Mouse (Mus musculus): ENCODE measurements around the gene Cblb. TPM values are rescaled to one million over a fixed set of nuclear protein-coding genes. Genes with fewer than 3 reads are reported as not detected.

The Cblb gene
- polyA plus RNA-seq, 1 experiment from 2014 or later: 12.4 TPM

GRCm38 (mm10) chr16:52060100-52060719 lies 29.2 kb downstream of the Cblb start:
- H3K27ac ChIP-seq (ENCODE audit: low read depth, low read length): no peak overlapping the region
- H3K4me1 ChIP-seq (ENCODE audit: control insufficient read depth, insufficient read depth, low read length): 0 out of 2 replicates have a peak, but pooled peaks cover 3% of the 10 kb centered on the region

GRCm38 (mm10) chr16:52061015-52061481 lies 30.0 kb downstream of the Cblb start:
- Histone ChIP-seq H3K4me3 (ENCODE audit: low read depth, low read length) (no peak overlapping the region), H3K4me1 (ENCODE audit: control insufficient read depth, insufficient read depth, low read length) (0 out of 2 replicates have a peak, but pooled peaks cover 3% of the 10 kb centered on the region), H3K27ac (ENCODE audit: low read depth, low read length) (no peak overlapping the region), H3K27me3 (ENCODE audit: control insufficient read depth, insufficient read depth, low read length) (no peaks in the 10 kb centered on the region), H3K9ac (replicated peaks; ENCODE audit: low read depth, low read length) (no peak overlapping the region), H3K9me3 (ENCODE audit: control insufficient read depth, low read length) (no peaks in the 10 kb centered on the region), H3K4me2 (ENCODE audit: low read depth, low read length) (no peak overlapping the region), H3K36me3 (ENCODE audit: control insufficient read depth, insufficient read depth, low read length) (no peaks in the 10 kb centered on the region)
- WGBS: 69% methylated on average over 4 of the region's 4 CpGs
- ATAC-seq (ENCODE audit: low read depth): no peak

More at GRCm38 (mm10) chr16:52060100-52060719, 29.2 kb downstream of the Cblb start:
- H3K36me3 ChIP-seq (ENCODE audit: control insufficient read depth, insufficient read depth, low read length): no peaks in the 10 kb centered on the region
- ATAC-seq (ENCODE audit: low read depth): no peak
- no peak overlapping the region for H3K4me2 ChIP-seq (ENCODE audit: low read depth, low read length)
- no peak overlapping the region for H3K9ac ChIP-seq (replicated peaks; ENCODE audit: low read depth, low read length)
- no peaks in the 10 kb centered on the region for H3K27me3 ChIP-seq (ENCODE audit: control insufficient read depth, insufficient read depth, low read length)
- H3K9me3 ChIP-seq (ENCODE audit: control insufficient read depth, low read length): no peaks in the 10 kb centered on the region
- 80% methylated on average over 17 of the region's 17 CpGs for WGBS
- no peak overlapping the region for H3K4me3 ChIP-seq (ENCODE audit: low read depth, low read length)

- 65% methylated on average over 12 of the region's 12 CpGs for WGBS
- H3K36me3 ChIP-seq (ENCODE audit: control insufficient read depth, insufficient read depth, low read length): no peaks in the 10 kb centered on the region
- no peak overlapping the region for H3K27ac ChIP-seq (ENCODE audit: low read depth, low read length)
- H3K9ac ChIP-seq (replicated peaks; ENCODE audit: low read depth, low read length): no peak overlapping the region
- H3K4me3 ChIP-seq (ENCODE audit: low read depth, low read length): no peak overlapping the region
- no peak overlapping the region for H3K4me2 ChIP-seq (ENCODE audit: low read depth, low read length)
- H3K9me3 ChIP-seq (ENCODE audit: control insufficient read depth, low read length): no peaks in the 10 kb centered on the region
- ATAC-seq (ENCODE audit: low read depth): no peak; the same call in 1 of the 2 replicates
- H3K27me3 ChIP-seq (ENCODE audit: control insufficient read depth, insufficient read depth, low read length): no peaks in the 10 kb centered on the region
- no peaks in the 10 kb centered on the region for H3K4me1 ChIP-seq (ENCODE audit: control insufficient read depth, insufficient read depth, low read length)
These were observed 33.5 kb downstream of the Cblb start for GRCm38 (mm10) chr16:52064309-52065105.

- ATAC-seq (ENCODE audit: low read depth): no peak
- no peaks in the 10 kb centered on the region for H3K9me3 ChIP-seq (ENCODE audit: control insufficient read depth, low read length)
- no peak overlapping the region for H3K9ac ChIP-seq (replicated peaks; ENCODE audit: low read depth, low read length)
- WGBS: 86% methylated on average over 10 of the region's 10 CpGs
- no peaks in the 10 kb centered on the region; the same call in 1 of the 2 replicates for H3K4me1 ChIP-seq (ENCODE audit: control insufficient read depth, insufficient read depth, low read length)
- no peak overlapping the region for H3K4me3 ChIP-seq (ENCODE audit: low read depth, low read length)
- H3K36me3 ChIP-seq (ENCODE audit: control insufficient read depth, insufficient read depth, low read length): no peaks in the 10 kb centered on the region
- no peak overlapping the region for H3K4me2 ChIP-seq (ENCODE audit: low read depth, low read length)
- no peak overlapping the region for H3K27ac ChIP-seq (ENCODE audit: low read depth, low read length)
- H3K27me3 ChIP-seq (ENCODE audit: control insufficient read depth, insufficient read depth, low read length): no peaks in the 10 kb centered on the region
These were observed 36.8 kb downstream of the Cblb start for GRCm38 (mm10) chr16:52067632-52068516.

GRCm38 (mm10) chr16:52068517-52068874 lies 37.5 kb downstream of the Cblb start:
- Histone ChIP-seq H3K27ac (ENCODE audit: low read depth, low read length) (no peak overlapping the region), H3K27me3 (ENCODE audit: control insufficient read depth, insufficient read depth, low read length) (no peaks in the 10 kb centered on the region), H3K36me3 (ENCODE audit: control insufficient read depth, insufficient read depth, low read length) (no peaks in the 10 kb centered on the region), H3K4me3 (ENCODE audit: low read depth, low read length) (no peak overlapping the region), H3K4me2 (ENCODE audit: low read depth, low read length) (no peak overlapping the region), H3K4me1 (ENCODE audit: control insufficient read depth, insufficient read depth, low read length) (no peaks in the 10 kb centered on the region; the same call in 1 of the 2 replicates), H3K9ac (replicated peaks; ENCODE audit: low read depth, low read length) (no peak overlapping the region), H3K9me3 (ENCODE audit: control insufficient read depth, low read length) (no peaks in the 10 kb centered on the region)
- ATAC-seq (ENCODE audit: low read depth): no peak
- 95% methylated on average over 3 of the region's 3 CpGs for WGBS

GRCm38 (mm10) chr16:52069648-52070047 lies 38.6 kb downstream of the Cblb start:
- H3K27ac ChIP-seq (ENCODE audit: low read depth, low read length): no peak overlapping the region
- no peak for ATAC-seq (ENCODE audit: low read depth)
- no peaks in the 10 kb centered on the region for H3K36me3 ChIP-seq (ENCODE audit: control insufficient read depth, insufficient read depth, low read length)
- H3K4me2 ChIP-seq (ENCODE audit: low read depth, low read length): no peak overlapping the region
- H3K9me3 ChIP-seq (ENCODE audit: control insufficient read depth, low read length): no peaks in the 10 kb centered on the region
- no peaks in the 10 kb centered on the region; the same call in 1 of the 2 replicates for H3K4me1 ChIP-seq (ENCODE audit: control insufficient read depth, insufficient read depth, low read length)
- 84% methylated on average over 6 of the region's 6 CpGs for WGBS
- no peak overlapping the region for H3K9ac ChIP-seq (replicated peaks; ENCODE audit: low read depth, low read length)
- H3K4me3 ChIP-seq (ENCODE audit: low read depth, low read length): no peak overlapping the region
- H3K27me3 ChIP-seq (ENCODE audit: control insufficient read depth, insufficient read depth, low read length): no peaks in the 10 kb centered on the region

GRCm38 (mm10) chr16:52070128-52070527 lies 39.1 kb downstream of the Cblb start:
- no peak for ATAC-seq (ENCODE audit: low read depth)
- Histone ChIP-seq H3K4me1 (ENCODE audit: control insufficient read depth, insufficient read depth, low read length) (no peaks in the 10 kb centered on the region; the same call in 1 of the 2 replicates), H3K27me3 (ENCODE audit: control insufficient read depth, insufficient read depth, low read length) (no peaks in the 10 kb centered on the region), H3K9ac (replicated peaks; ENCODE audit: low read depth, low read length) (no peak overlapping the region), H3K4me3 (ENCODE audit: low read depth, low read length) (no peak overlapping the region), H3K9me3 (ENCODE audit: control insufficient read depth, low read length) (no peaks in the 10 kb centered on the region), H3K4me2 (ENCODE audit: low read depth, low read length) (no peak overlapping the region), H3K27ac (ENCODE audit: low read depth, low read length) (no peak overlapping the region), H3K36me3 (ENCODE audit: control insufficient read depth, insufficient read depth, low read length) (no peaks in the 10 kb centered on the region)
- WGBS: 94% methylated on average over 5 of the region's 5 CpGs

GRCm38 (mm10) chr16:52071290-52071689 lies 40.3 kb downstream of the Cblb start:
- no peak overlapping the region for H3K9ac ChIP-seq (replicated peaks; ENCODE audit: low read depth, low read length)
- no peak overlapping the region for H3K27ac ChIP-seq (ENCODE audit: low read depth, low read length)
- no peak overlapping the region for H3K4me3 ChIP-seq (ENCODE audit: low read depth, low read length)
- H3K36me3 ChIP-seq (ENCODE audit: control insufficient read depth, insufficient read depth, low read length): no peaks in the 10 kb centered on the region
- no peak overlapping the region for H3K4me2 ChIP-seq (ENCODE audit: low read depth, low read length)
- H3K27me3 ChIP-seq (ENCODE audit: control insufficient read depth, insufficient read depth, low read length): no peaks in the 10 kb centered on the region
- no peaks in the 10 kb centered on the region; the same call in 1 of the 2 replicates for H3K4me1 ChIP-seq (ENCODE audit: control insufficient read depth, insufficient read depth, low read length)
- no peak; the same call in 1 of the 2 replicates for ATAC-seq (ENCODE audit: low read depth)
- no peaks in the 10 kb centered on the region for H3K9me3 ChIP-seq (ENCODE audit: control insufficient read depth, low read length)
- WGBS: 83% methylated on average over 2 of the region's 2 CpGs
